ENCODE assay signal across 8 mouse cellular contexts in the genomic region with DNA sequence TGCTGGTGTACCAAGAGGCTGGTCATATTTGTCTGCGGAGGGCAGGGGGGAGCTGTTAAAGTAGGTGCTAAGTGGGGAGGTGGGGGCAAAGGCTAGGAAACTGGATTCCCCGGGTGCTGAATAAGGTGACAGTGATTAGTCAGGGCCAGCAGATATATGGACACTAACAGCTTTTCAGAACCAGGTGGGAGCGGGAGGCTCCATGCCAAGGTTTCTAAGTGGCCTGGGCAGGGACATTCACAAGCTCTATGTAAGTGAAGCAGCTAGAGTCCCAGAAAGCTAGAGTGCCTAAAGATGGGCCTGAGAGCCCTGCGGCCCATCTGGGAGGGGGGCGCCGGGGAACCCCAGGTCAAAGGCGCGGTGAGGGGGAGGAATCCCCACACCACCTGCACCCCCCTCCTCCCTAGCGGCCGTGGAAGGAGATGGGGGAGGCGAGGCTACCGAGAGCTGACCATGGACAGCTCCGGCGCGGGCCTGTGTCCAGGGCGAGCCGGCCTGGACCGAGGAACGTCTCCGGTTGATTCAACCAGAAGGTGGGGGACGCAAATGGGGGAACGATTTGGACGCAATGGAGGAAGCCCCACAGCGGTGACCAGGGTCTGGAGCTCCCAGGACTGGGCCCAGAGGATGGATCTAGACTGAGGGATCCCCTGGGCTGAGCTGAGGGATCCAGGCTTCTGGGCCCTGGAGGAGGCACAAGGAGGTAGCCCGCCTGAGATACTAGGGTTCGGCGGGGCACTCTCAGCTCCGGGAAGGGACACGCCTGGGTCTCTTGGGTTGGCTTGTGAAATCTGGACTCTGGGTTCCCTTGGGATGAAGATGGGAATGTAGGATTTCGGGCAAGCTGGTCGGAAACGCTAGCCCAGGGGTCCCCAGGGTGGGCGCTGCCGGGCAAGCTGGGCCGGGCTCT. TPM values are rescaled to one million over a fixed set of nuclear protein-coding genes. Genes with fewer than 3 reads are reported as not detected.
A peak's percentile ranks its signal among the peaks of the same experiment; 100 is the strongest.
DNase-seq lines count a peak whose midpoint lies in the region; ATAC-seq lines count a peak whose summit lies in the region.

No protein-coding gene starts in this region.

- DNase-seq in cerebellum, adult 9-10 months: peak; percentile 83
- peak; percentile 60 for DNase-seq in gastrocnemius, postnatal 14 days
- DNase-seq in kidney, adult 8-10 months: peak; percentile 27 to 44
- peak; percentile 37 for DNase-seq in lung, postnatal 36 days
- DNase-seq in left cerebral cortex, adult 11 months (ENCODE audit: low spot score): no peak

- ATAC-seq in megakaryocyte, adult 5-6 weeks (ENCODE audit: poor library complexity, severe bottlenecking): no peak
- ATAC-seq in stomach, embryonic 16.5 days (ENCODE audit: insufficient read depth, low FRiP score): no peak

- 4% methylated on average over 35 of the region's 35 CpGs for WGBS in stomach, embryonic 16.5 days

- peaks cover 86% of the 10 kb centered on the region for H3K27me3 ChIP-seq in megakaryocyte, embryonic 14.5 days (replicated peaks)
- peaks cover 30% of the 10 kb centered on the region for H3K27me3 ChIP-seq in stomach, embryonic 16.5 days (ENCODE audit: control insufficient read depth, insufficient read depth, low read length)

- H3K4me1 ChIP-seq in megakaryocyte, embryonic 14.5 days: peaks cover 69% of the 10 kb centered on the region
- peaks cover 28% of the 10 kb centered on the region for H3K4me1 ChIP-seq in stomach, embryonic 16.5 days (ENCODE audit: control insufficient read depth, insufficient read depth, low read length)

- no peak overlapping the region; the same call in none of the 2 replicates for H3K27ac ChIP-seq in stomach, embryonic 16.5 days (ENCODE audit: low read length)

- no peaks in the 10 kb centered on the region for H3K36me3 ChIP-seq in megakaryocyte, embryonic 14.5 days (replicated peaks; ENCODE audit: low read length)
- no peaks in the 10 kb centered on the region for H3K36me3 ChIP-seq in stomach, embryonic 16.5 days (ENCODE audit: control insufficient read depth, insufficient read depth, low read length)

- H3K9me3 ChIP-seq in megakaryocyte, embryonic 14.5 days: no peaks in the 10 kb centered on the region
- H3K9me3 ChIP-seq in stomach, embryonic 16.5 days (replicated peaks; ENCODE audit: control insufficient read depth, low read length): no peaks in the 10 kb centered on the region

- intact Hi-C loops in gastrocnemius, postnatal 14 days (cut with DNase I; ENCODE audit: low total_unique reads): no loop called here

- peak overlapping the region; percentile 97 for H3K4me2 ChIP-seq in stomach, embryonic 16.5 days (ENCODE audit: low read depth, low read length)

- H3K9ac ChIP-seq in stomach, embryonic 16.5 days (ENCODE audit: low read length): peak overlapping the region; percentile 76

- peak overlapping the region; percentile 94 for H3K4me3 ChIP-seq in megakaryocyte, embryonic 14.5 days (replicated peaks)
- peak overlapping the region; percentile 63 for H3K4me3 ChIP-seq in stomach, embryonic 16.5 days (replicated peaks; ENCODE audit: low read length)

RNA-seq across cellular contexts. Expression of gene Ppfia3, which starts 0.8 kb away (rescaled TPM):
- polyA plus RNA-seq in megakaryocyte, embryonic 14.5 days (2012; ENCODE audit: insufficient read depth, low replicate concordance): 0.79 TPM in 1 of 2 replicates, not detected in the other
- 0.50 TPM in 1 of 2 replicates, not detected in the other for total RNA-seq in megakaryocyte, adult 5-6 weeks (2015)
- total RNA-seq in megakaryocyte, adult 5-6 weeks (2017): not detected in 2 replicates
- under 1 TPM; 0.69 to 0.78 TPM for total RNA-seq in gastrocnemius, postnatal 14 days (2021)
- polyA plus RNA-seq in stomach, embryonic 16.5 days (2015; fragmentation: Nextera tagmentation; extraction: Ambion mirVana): 5.5 and 6.3 TPM in 2 replicates

RNA-seq across cellular contexts. Expression of gene Lin7b, which starts 4.4 kb away (rescaled TPM):
- polyA plus RNA-seq in megakaryocyte, embryonic 14.5 days (2012; ENCODE audit: insufficient read depth, low replicate concordance): 4.1 TPM in 1 of 2 replicates, not detected in the other
- 0.71 TPM in 1 of 2 replicates, not detected in the other for total RNA-seq in megakaryocyte, adult 5-6 weeks (2015)
- not detected in 2 replicates for total RNA-seq in megakaryocyte, adult 5-6 weeks (2017)
- 1 to 10 TPM in 1 of 2 experiments, under 1 TPM in 1; 0.49 to 1.6 TPM for total RNA-seq in gastrocnemius, postnatal 14 days (2021)
- 4.6 and 5.5 TPM in 2 replicates for polyA plus RNA-seq in stomach, embryonic 16.5 days (2015; fragmentation: Nextera tagmentation; extraction: Ambion mirVana)

RNA-seq across cellular contexts. Expression of gene Snrnp70, which starts 29.5 kb away (rescaled TPM):
- 154 and 515 TPM in 2 replicates for polyA plus RNA-seq in megakaryocyte, embryonic 14.5 days (2012; ENCODE audit: insufficient read depth, low replicate concordance)
- total RNA-seq in megakaryocyte, adult 5-6 weeks (2015): 69.6 and 94.3 TPM in 2 replicates
- 261 and 320 TPM in 2 replicates for total RNA-seq in megakaryocyte, adult 5-6 weeks (2017)
- total RNA-seq in gastrocnemius, postnatal 14 days (2021): 10 to 100 TPM; 90.1 to 93.1 TPM
- polyA plus RNA-seq in stomach, embryonic 16.5 days (2015; fragmentation: Nextera tagmentation; extraction: Ambion mirVana): 150 and 162 TPM in 2 replicates

RNA-seq across cellular contexts. Expression of gene Hrc, which starts 30.9 kb away (rescaled TPM):
- polyA plus RNA-seq in megakaryocyte, embryonic 14.5 days (2012; ENCODE audit: insufficient read depth, low replicate concordance): not detected in 2 replicates
- not detected in 2 replicates for total RNA-seq in megakaryocyte, adult 5-6 weeks (2015)
- 0.07 TPM in 1 of 2 replicates, not detected in the other for total RNA-seq in megakaryocyte, adult 5-6 weeks (2017)
- total RNA-seq in gastrocnemius, postnatal 14 days (2021): 100 to 1,000 TPM; 711 to 744 TPM
- 1.0 and 3.1 TPM in 2 replicates for polyA plus RNA-seq in stomach, embryonic 16.5 days (2015; fragmentation: Nextera tagmentation; extraction: Ambion mirVana)

RNA-seq across cellular contexts. Expression of gene Trpm4, which starts 32.4 kb away (rescaled TPM):
- polyA plus RNA-seq in megakaryocyte, embryonic 14.5 days (2012; ENCODE audit: insufficient read depth, low replicate concordance): 7.6 TPM in 1 of 2 replicates, not detected in the other
- total RNA-seq in megakaryocyte, adult 5-6 weeks (2015): 3.2 and 4.7 TPM in 2 replicates
- 4.8 and 5.4 TPM in 2 replicates for total RNA-seq in megakaryocyte, adult 5-6 weeks (2017)
- total RNA-seq in gastrocnemius, postnatal 14 days (2021): 10 to 100 TPM; 23.5 to 24.5 TPM
- 30.1 and 32.2 TPM in 2 replicates for polyA plus RNA-seq in stomach, embryonic 16.5 days (2015; fragmentation: Nextera tagmentation; extraction: Ambion mirVana)
